Mouse (Mus musculus) G1E (cell line): ENCODE data around the gene Kbtbd7. TPM values are rescaled to one million over a fixed set of nuclear protein-coding genes. Genes with fewer than 3 reads are reported as not detected.
A peak's percentile ranks its signal among the peaks of the same experiment; 100 is the strongest.

Experiments
- ATAC-seq: 2 replicates; pipeline ENCODE4 v1.8.0; 2016; ENCODE audit warnings: mild to moderate bottlenecking; ENCODE audit not compliant: insufficient number of reproducible peaks, poor library complexity, low FRiP score, severe bottlenecking; ENCODE audit errors: extremely low read depth
- DNase-seq: peaks from one replicate; pipeline ENCODE4 v3.0.0; 2012; ENCODE audit warnings: low spot score
- H3K27me3 ChIP-seq: 2 replicates; pipeline ENCODE4 v1.6.1; 2012; ENCODE audit warnings: mild to moderate bottlenecking, low read length, inconsistent platforms; ENCODE audit not compliant: insufficient read depth
- H3K36me3 ChIP-seq: replicated peaks from 2 replicates; pipeline ENCODE3; 2012; ENCODE audit warnings: mild to moderate bottlenecking, inconsistent platforms
- H3K4me1 ChIP-seq: 2 replicates; pipeline ENCODE4 v1.6.1; 2012; ENCODE audit warnings: low read depth, low read length, inconsistent platforms, mixed read lengths; ENCODE audit not compliant: insufficient read depth
- H3K4me3 ChIP-seq: 2 replicates; pipeline ENCODE4 v1.5.1; 2012; ENCODE audit warnings: low read depth, mild to moderate bottlenecking, inconsistent platforms, low read length, moderate library complexity, mixed read lengths
- H3K9me3 ChIP-seq: replicated peaks from 2 replicates; pipeline ENCODE4 v1.6.1; 2012; ENCODE audit warnings: inconsistent platforms
- CTCF ChIP-seq: IDR thresholded peaks from 2 replicates; pipeline ENCODE4 v1.5.1; 2012; ENCODE audit warnings: low read depth, low read length, inconsistent platforms, mixed read lengths
- GATA1 ChIP-seq: IDR thresholded peaks from 2 replicates; pipeline ENCODE4 v1.6.1; 2012; ENCODE audit warnings: borderline replicate concordance, low read length, inconsistent platforms, mixed read lengths
- GATA2 ChIP-seq: IDR thresholded peaks from 2 replicates; pipeline ENCODE4 v1.6.1; 2012; ENCODE audit warnings: low read depth, low read length, inconsistent platforms, borderline replicate concordance
- POLR2AphosphoS5 ChIP-seq: IDR thresholded peaks from 2 replicates; pipeline ENCODE4 v1.6.1; 2012; ENCODE audit warnings: low read depth, low read length, inconsistent platforms; ENCODE audit not compliant: insufficient replicate concordance
- TAL1 ChIP-seq: conservative IDR thresholded peaks from 2 replicates; pipeline ENCODE4 v1.6.1; 2012; ENCODE audit warnings: low read depth, low read length, inconsistent platforms, mixed read lengths
- polyA plus RNA-seq: library from polyadenylated mRNA; stranded (reverse); fragments of >175 nt; gene quantifications from 2 replicates; pipeline ENCODE4 v1.2.3, GENCODE M21; 2012
- total RNA-seq, 2 experiments: library from RNA; stranded (forward) in 1 of 2; stranded (reverse) in 1 of 2; fragments of 200-1000 nt in 1 of 2; fragments of >200 nt in 1 of 2; fragmentation: Nextera tagmentation in 1 of 2; gene quantifications; 2 replicates each; pipeline ENCODE4 v1.2.3; 2014 to 2017

Kbtbd7 gene
- total and polyA plus RNA-seq, 3 experiments, result 4.3 to 24.9 (median 17.6) TPM

- ATAC-seq (peak; percentile 52; the same call in 1 of the 2 replicates), DNase-seq (no peak)
- peaks cover 85% of the 10 kb centered on the region for H3K36me3 ChIP-seq
These were observed 41.3 kb downstream of the Kbtbd7 start for GRCm38 (mm10) chr14:79467621-79468020.

GRCm38 (mm10) chr14:79473384-79473783, 47.1 kb downstream of the Kbtbd7 start:
- no peak for TF ChIP-seq POLR2AphosphoS5
- no peak for TF ChIP-seq CTCF
- TF ChIP-seq GATA1, result no peak
- no peak for TF ChIP-seq GATA2
- H3K4me3 ChIP-seq, result no peak overlapping the region
- H3K9me3 ChIP-seq, result no peaks in the 10 kb centered on the region
- no peak for DNase-seq
- no peak for ATAC-seq
- H3K4me1 ChIP-seq, result no peaks in the 10 kb centered on the region; the same call in 1 of the 2 replicates
- H3K36me3 ChIP-seq, result peaks cover 85% of the 10 kb centered on the region
- H3K27me3 ChIP-seq, result no peaks in the 10 kb centered on the region

More at GRCm38 (mm10) chr14:79467621-79468020, 41.3 kb downstream of the Kbtbd7 start:
- Histone ChIP-seq H3K4me3 (no peak overlapping the region), H3K9me3 (no peaks in the 10 kb centered on the region), H3K4me1 (no peaks in the 10 kb centered on the region), H3K27me3 (no peaks in the 10 kb centered on the region)
- TF ChIP-seq GATA2, result no peak
- TF ChIP-seq POLR2AphosphoS5, result no peak
- no peak for TF ChIP-seq TAL1
- peak; percentile 30; the same call in 1 of the 2 replicates for TF ChIP-seq CTCF
- no peak for TF ChIP-seq GATA1

Other genes with a start within 250 kb of the Kbtbd7 start
- not detected in 2 replicates for gene Zfp957, start 179.1 kb upstream of the Kbtbd7 start, total RNA-seq (2014; fragmentation: Nextera tagmentation)
- not detected in 2 replicates for gene Zfp957, start 179.1 kb upstream of the Kbtbd7 start, total RNA-seq (2017)
- gene Zfp957, start 179.1 kb upstream of the Kbtbd7 start, polyA plus RNA-seq, result not detected in 2 replicates
- gene Rgcc, start 124.9 kb upstream of the Kbtbd7 start, total RNA-seq (2014; fragmentation: Nextera tagmentation), result not detected in 2 replicates
- gene Rgcc, start 124.9 kb upstream of the Kbtbd7 start, total RNA-seq (2017), result not detected in 2 replicates
- 0.07 TPM in 1 of 2 replicates, not detected in the other for gene Rgcc, start 124.9 kb upstream of the Kbtbd7 start, polyA plus RNA-seq
- 62.5 and 72.7 TPM in 2 replicates for gene Naa16, start 35.7 kb upstream of the Kbtbd7 start, total RNA-seq (2014; fragmentation: Nextera tagmentation)
- 26.2 and 29.6 TPM in 2 replicates for gene Naa16, start 35.7 kb upstream of the Kbtbd7 start, total RNA-seq (2017)
- gene Naa16, start 35.7 kb upstream of the Kbtbd7 start, polyA plus RNA-seq, result 23.8 and 34.4 TPM in 2 replicates
- 18.4 and 19.8 TPM in 2 replicates for gene Mtrf1, start 28.7 kb upstream of the Kbtbd7 start, total RNA-seq (2014; fragmentation: Nextera tagmentation)
- 22.1 and 24.9 TPM in 2 replicates for gene Mtrf1, start 28.7 kb upstream of the Kbtbd7 start, total RNA-seq (2017)
- 0.41 and 0.50 TPM in 2 replicates for gene Mtrf1, start 28.7 kb upstream of the Kbtbd7 start, polyA plus RNA-seq
- gene Kbtbd6, start 25.3 kb downstream of the Kbtbd7 start, total RNA-seq (2014; fragmentation: Nextera tagmentation), result 0.68 and 1.2 TPM in 2 replicates
- 5.3 and 6.0 TPM in 2 replicates for gene Kbtbd6, start 25.3 kb downstream of the Kbtbd7 start, total RNA-seq (2017)
- gene Kbtbd6, start 25.3 kb downstream of the Kbtbd7 start, polyA plus RNA-seq, result 1.1 and 1.5 TPM in 2 replicates
- gene Elf1, start 54.7 kb downstream of the Kbtbd7 start, total RNA-seq (2014; fragmentation: Nextera tagmentation), result 77.0 and 79.0 TPM in 2 replicates
- 127 and 141 TPM in 2 replicates for gene Elf1, start 54.7 kb downstream of the Kbtbd7 start, total RNA-seq (2017)
- 4.7 and 6.3 TPM in 2 replicates for gene Elf1, start 54.7 kb downstream of the Kbtbd7 start, polyA plus RNA-seq
- gene Wbp4, start 55.0 kb downstream of the Kbtbd7 start, total RNA-seq (2014; fragmentation: Nextera tagmentation), result 82.6 and 83.6 TPM in 2 replicates
- 101 and 110 TPM in 2 replicates for gene Wbp4, start 55.0 kb downstream of the Kbtbd7 start, total RNA-seq (2017)
- gene Wbp4, start 55.0 kb downstream of the Kbtbd7 start, polyA plus RNA-seq, result 8.8 and 9.5 TPM in 2 replicates
- gene Sugt1, start 161.2 kb downstream of the Kbtbd7 start, total RNA-seq (2014; fragmentation: Nextera tagmentation), result 91.6 and 98.9 TPM in 2 replicates
- 216 and 228 TPM in 2 replicates for gene Sugt1, start 161.2 kb downstream of the Kbtbd7 start, total RNA-seq (2017)
- gene Sugt1, start 161.2 kb downstream of the Kbtbd7 start, polyA plus RNA-seq, result 3.6 and 6.1 TPM in 2 replicates
- not detected in 2 replicates for gene Cnmd, start 235.7 kb downstream of the Kbtbd7 start, total RNA-seq (2014; fragmentation: Nextera tagmentation)
- 0.22 and 0.29 TPM in 2 replicates for gene Cnmd, start 235.7 kb downstream of the Kbtbd7 start, total RNA-seq (2017)
- gene Cnmd, start 235.7 kb downstream of the Kbtbd7 start, polyA plus RNA-seq, result not detected in 2 replicates